Mouse (Mus musculus): Measurements from ENCODE around the gene Fos. TPM values are rescaled to one million over a fixed set of nuclear protein-coding genes. Genes with fewer than 3 reads are reported as not detected.

Gene Fos
- polyA plus RNA-seq, 1 experiment, result 0.63 TPM

GRCm38 (mm10) chr12:85434526-85434925, 39.2 kb upstream of the Fos start:
- no peaks in the 10 kb centered on the region for H3K4me1 ChIP-seq (ENCODE audit: control insufficient read depth, insufficient read depth, low read length)
- H3K27ac ChIP-seq (ENCODE audit: control insufficient read depth, insufficient read depth, low read depth, low read length), result no peak overlapping the region
- H3K4me3 ChIP-seq (ENCODE audit: control insufficient read depth, low read depth, low read length), result no peak overlapping the region
- H3K27me3 ChIP-seq (ENCODE audit: control insufficient read depth, insufficient read depth, low read length), result no peaks in the 10 kb centered on the region
- H3K36me3 ChIP-seq (ENCODE audit: control insufficient read depth, insufficient read depth, low read length), result no peaks in the 10 kb centered on the region
- no peak for TF ChIP-seq CTCF (IDR thresholded peaks at IDR 0.05; ENCODE audit: control insufficient read depth, insufficient read depth, insufficient replicate concordance, low read depth, low read length)
- no peak for TF ChIP-seq POLR2A (IDR thresholded peaks at IDR 0.05; ENCODE audit: control insufficient read depth, low read depth, low read length)

- H3K27ac ChIP-seq (ENCODE audit: control insufficient read depth, insufficient read depth, low read depth, low read length), result no peak overlapping the region
- H3K4me1 ChIP-seq (ENCODE audit: control insufficient read depth, insufficient read depth, low read length), result no peaks in the 10 kb centered on the region
- TF ChIP-seq POLR2A (IDR thresholded peaks at IDR 0.05; ENCODE audit: control insufficient read depth, low read depth, low read length) (no peak), CTCF (IDR thresholded peaks at IDR 0.05; ENCODE audit: control insufficient read depth, insufficient read depth, insufficient replicate concordance, low read depth, low read length) (no peak)
- no peaks in the 10 kb centered on the region for H3K36me3 ChIP-seq (ENCODE audit: control insufficient read depth, insufficient read depth, low read length)
- no peaks in the 10 kb centered on the region for H3K27me3 ChIP-seq (ENCODE audit: control insufficient read depth, insufficient read depth, low read length)
- H3K4me3 ChIP-seq (ENCODE audit: control insufficient read depth, low read depth, low read length), result no peak overlapping the region
Measured at GRCm38 (mm10) chr12:85436021-85436621, 37.6 kb upstream of the Fos start.

DNA sequence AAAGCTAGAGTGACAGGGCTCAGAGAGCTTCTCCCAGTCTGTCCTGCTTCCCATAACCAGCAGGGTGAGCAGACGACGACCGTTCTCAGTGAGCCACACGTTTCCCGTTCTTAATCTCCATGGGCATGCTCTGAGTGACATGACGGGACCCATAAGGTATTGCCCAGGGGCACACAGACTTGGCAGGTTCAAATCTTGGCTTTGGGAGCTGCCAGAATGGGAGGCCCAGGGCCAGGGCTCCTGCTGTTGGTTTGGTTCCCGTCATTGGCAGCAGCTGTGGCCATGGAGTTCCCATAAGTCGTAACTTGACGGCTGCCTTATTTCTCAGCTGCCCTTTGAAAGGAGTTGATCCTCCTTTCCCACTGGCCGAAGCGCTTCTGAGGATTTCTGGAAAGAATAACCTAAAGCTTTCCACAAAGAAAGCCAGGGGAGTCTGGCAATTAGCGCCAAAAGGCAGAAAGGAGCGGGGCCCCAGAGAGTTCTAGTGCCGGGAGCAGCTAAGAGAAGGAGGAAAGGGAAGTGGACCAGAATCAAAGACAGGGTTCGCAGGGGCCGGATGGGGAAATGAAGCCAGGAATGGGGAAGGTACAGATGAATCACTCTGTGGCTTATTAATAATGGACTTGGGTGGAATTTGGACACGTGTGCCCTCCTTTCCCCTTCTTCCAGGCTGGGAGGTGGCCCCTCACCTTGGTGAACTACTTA, 36.4 kb upstream of the Fos start:
- H3K36me3 ChIP-seq (ENCODE audit: control insufficient read depth, insufficient read depth, low read length), result no peaks in the 10 kb centered on the region
- TF ChIP-seq CTCF (IDR thresholded peaks at IDR 0.05; ENCODE audit: control insufficient read depth, insufficient read depth, insufficient replicate concordance, low read depth, low read length) (no peak), POLR2A (IDR thresholded peaks at IDR 0.05; ENCODE audit: control insufficient read depth, low read depth, low read length) (no peak)
- no peak overlapping the region for H3K27ac ChIP-seq (ENCODE audit: control insufficient read depth, insufficient read depth, low read depth, low read length)
- H3K4me3 ChIP-seq (ENCODE audit: control insufficient read depth, low read depth, low read length), result no peak overlapping the region
- H3K4me1 ChIP-seq (ENCODE audit: control insufficient read depth, insufficient read depth, low read length), result no peaks in the 10 kb centered on the region
- no peaks in the 10 kb centered on the region for H3K27me3 ChIP-seq (ENCODE audit: control insufficient read depth, insufficient read depth, low read length)

DNA sequence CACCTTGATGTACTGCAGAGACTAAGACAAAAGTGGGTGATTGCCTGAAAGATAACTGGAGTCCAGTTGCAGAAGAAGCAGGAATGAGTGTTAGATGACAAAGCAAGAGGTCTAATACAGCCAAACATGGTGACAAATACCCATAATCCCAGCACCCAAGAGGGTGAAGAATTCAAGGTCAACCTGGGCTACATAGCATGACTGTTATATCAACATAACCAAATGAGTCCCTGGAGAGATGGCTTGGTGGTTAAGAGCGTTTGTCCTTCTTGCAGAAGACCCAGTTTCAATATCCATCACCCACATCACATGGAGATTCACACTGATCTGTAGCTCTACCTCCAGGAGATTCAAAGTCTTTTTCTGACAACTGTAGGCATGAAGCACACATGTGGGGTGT, 30.2 kb upstream of the Fos start:
- TF ChIP-seq CTCF (IDR thresholded peaks at IDR 0.05; ENCODE audit: control insufficient read depth, insufficient read depth, insufficient replicate concordance, low read depth, low read length) (no peak), POLR2A (IDR thresholded peaks at IDR 0.05; ENCODE audit: control insufficient read depth, low read depth, low read length) (no peak)
- Histone ChIP-seq H3K4me1 (ENCODE audit: control insufficient read depth, insufficient read depth, low read length) (no peaks in the 10 kb centered on the region), H3K36me3 (ENCODE audit: control insufficient read depth, insufficient read depth, low read length) (no peaks in the 10 kb centered on the region), H3K4me3 (ENCODE audit: control insufficient read depth, low read depth, low read length) (no peak overlapping the region), H3K27me3 (ENCODE audit: control insufficient read depth, insufficient read depth, low read length) (no peaks in the 10 kb centered on the region), H3K27ac (ENCODE audit: control insufficient read depth, insufficient read depth, low read depth, low read length) (no peak overlapping the region)

- TF ChIP-seq CTCF (IDR thresholded peaks at IDR 0.05; ENCODE audit: control insufficient read depth, insufficient read depth, insufficient replicate concordance, low read depth, low read length), result no peak
- TF ChIP-seq POLR2A (IDR thresholded peaks at IDR 0.05; ENCODE audit: control insufficient read depth, low read depth, low read length), result no peak
- Histone ChIP-seq H3K36me3 (ENCODE audit: control insufficient read depth, insufficient read depth, low read length) (no peaks in the 10 kb centered on the region), H3K4me1 (ENCODE audit: control insufficient read depth, insufficient read depth, low read length) (no peaks in the 10 kb centered on the region), H3K27ac (ENCODE audit: control insufficient read depth, insufficient read depth, low read depth, low read length) (no peak overlapping the region), H3K27me3 (ENCODE audit: control insufficient read depth, insufficient read depth, low read length) (no peaks in the 10 kb centered on the region), H3K4me3 (ENCODE audit: control insufficient read depth, low read depth, low read length) (no peak overlapping the region)
Measured at GRCm38 (mm10) chr12:85444646-85445045, 29.0 kb upstream of the Fos start.

GRCm38 (mm10) chr12:85447009-85447408, 26.7 kb upstream of the Fos start:
- TF ChIP-seq CTCF (IDR thresholded peaks at IDR 0.05; ENCODE audit: control insufficient read depth, insufficient read depth, insufficient replicate concordance, low read depth, low read length), result no peak
- no peak for TF ChIP-seq POLR2A (IDR thresholded peaks at IDR 0.05; ENCODE audit: control insufficient read depth, low read depth, low read length)
- H3K4me3 ChIP-seq (ENCODE audit: control insufficient read depth, low read depth, low read length), result no peak overlapping the region
- H3K27ac ChIP-seq (ENCODE audit: control insufficient read depth, insufficient read depth, low read depth, low read length), result no peak overlapping the region
- no peaks in the 10 kb centered on the region for H3K27me3 ChIP-seq (ENCODE audit: control insufficient read depth, insufficient read depth, low read length)
- H3K36me3 ChIP-seq (ENCODE audit: control insufficient read depth, insufficient read depth, low read length), result no peaks in the 10 kb centered on the region
- H3K4me1 ChIP-seq (ENCODE audit: control insufficient read depth, insufficient read depth, low read length), result peaks cover 7% of the 10 kb centered on the region

- Histone ChIP-seq H3K27me3 (ENCODE audit: control insufficient read depth, insufficient read depth, low read length) (no peaks in the 10 kb centered on the region), H3K27ac (ENCODE audit: control insufficient read depth, insufficient read depth, low read depth, low read length) (no peak overlapping the region), H3K4me1 (ENCODE audit: control insufficient read depth, insufficient read depth, low read length) (peaks cover 11% of the 10 kb centered on the region), H3K36me3 (ENCODE audit: control insufficient read depth, insufficient read depth, low read length) (no peaks in the 10 kb centered on the region), H3K4me3 (ENCODE audit: control insufficient read depth, low read depth, low read length) (no peak overlapping the region)
- no peak for TF ChIP-seq CTCF (IDR thresholded peaks at IDR 0.05; ENCODE audit: control insufficient read depth, insufficient read depth, insufficient replicate concordance, low read depth, low read length)
- no peak for TF ChIP-seq POLR2A (IDR thresholded peaks at IDR 0.05; ENCODE audit: control insufficient read depth, low read depth, low read length)
Measured at GRCm38 (mm10) chr12:85447490-85447889, 26.2 kb upstream of the Fos start.

Data from testis, adult 2 months (tissue).